Mouse (Mus musculus) colon, adult 2 months (tissue): ENCODE results near the gene Samt1. TPM values are rescaled to one million over a fixed set of nuclear protein-coding genes. Genes with fewer than 3 reads are reported as not detected.

Experiments
- polyA plus RNA-seq: library from polyadenylated mRNA; depleted of rRNA; stranded (reverse); fragments of >200 nt; gene quantifications from 2 replicates; pipeline ENCODE4 v1.2.3, GENCODE M21; 2012; rRNA removed

Samt1 gene
- polyA plus RNA-seq = not detected in 2 replicates

DNA sequence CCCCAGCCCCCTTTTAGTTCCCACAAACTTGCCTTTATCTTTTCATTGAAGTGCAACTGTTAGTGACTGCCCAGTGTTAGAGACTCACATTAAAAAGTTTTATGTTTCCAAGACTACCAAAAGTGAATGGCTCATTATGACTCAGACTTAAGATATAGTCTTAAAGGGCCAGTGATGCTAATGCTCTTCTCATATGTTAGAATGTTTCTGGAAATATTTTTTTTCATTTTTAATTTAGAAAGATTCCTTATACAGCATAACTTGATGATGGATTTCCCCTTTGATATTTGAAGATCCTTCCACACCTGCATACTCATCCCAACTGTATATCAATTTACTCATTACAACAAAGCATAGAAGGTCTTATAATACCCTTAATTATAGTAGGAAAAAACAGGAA is at the start of gene Samt1:
Samt1 (minus strand) TSS at position 101 of the 400 bp plus-strand sequence.

DNA sequence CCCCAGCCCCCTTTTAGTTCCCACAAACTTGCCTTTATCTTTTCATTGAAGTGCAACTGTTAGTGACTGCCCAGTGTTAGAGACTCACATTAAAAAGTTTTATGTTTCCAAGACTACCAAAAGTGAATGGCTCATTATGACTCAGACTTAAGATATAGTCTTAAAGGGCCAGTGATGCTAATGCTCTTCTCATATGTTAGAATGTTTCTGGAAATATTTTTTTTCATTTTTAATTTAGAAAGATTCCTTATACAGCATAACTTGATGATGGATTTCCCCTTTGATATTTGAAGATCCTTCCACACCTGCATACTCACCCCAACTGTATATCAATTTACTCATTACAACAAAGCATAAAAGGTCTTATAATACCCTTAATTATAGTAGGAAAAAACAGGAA is 42.5 kb upstream of the Samt1 start, which contains the start of gene Gm10057:
Gm10057 (minus strand) TSS at position 101 of the 400 bp plus-strand sequence.

DNA sequence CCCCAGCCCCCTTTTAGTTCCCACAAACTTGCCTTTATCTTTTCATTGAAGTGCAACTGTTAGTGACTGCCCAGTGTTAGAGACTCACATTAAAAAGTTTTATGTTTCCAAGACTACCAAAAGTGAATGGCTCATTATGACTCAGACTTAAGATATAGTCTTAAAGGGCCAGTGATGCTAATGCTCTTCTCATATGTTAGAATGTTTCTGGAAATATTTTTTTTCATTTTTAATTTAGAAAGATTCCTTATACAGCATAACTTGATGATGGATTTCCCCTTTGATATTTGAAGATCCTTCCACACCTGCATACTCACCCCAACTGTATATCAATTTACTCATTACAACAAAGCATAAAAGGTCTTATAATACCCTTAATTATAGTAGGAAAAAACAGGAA is 21.3 kb upstream of the Samt1 start, which contains the start of gene 4921511M17Rik:
4921511M17Rik (minus strand) TSS at position 101 of the 400 bp plus-strand sequence.

Other genes with a start within 250 kb of the Samt1 start
- gene Spin2c, start 180.4 kb downstream of the Samt1 start, polyA plus RNA-seq = 0.57 and 0.82 TPM in 2 replicates
- gene 4921511M17Rik, start 21.2 kb upstream of the Samt1 start, polyA plus RNA-seq = not detected in 2 replicates
- gene Gm10057, start 42.4 kb upstream of the Samt1 start, polyA plus RNA-seq = not detected in 2 replicates
- not detected in 2 replicates for gene Gm15140, start 108.0 kb upstream of the Samt1 start, polyA plus RNA-seq